Mouse (Mus musculus): Measurements from ENCODE around the gene Map3k1.

DNA sequence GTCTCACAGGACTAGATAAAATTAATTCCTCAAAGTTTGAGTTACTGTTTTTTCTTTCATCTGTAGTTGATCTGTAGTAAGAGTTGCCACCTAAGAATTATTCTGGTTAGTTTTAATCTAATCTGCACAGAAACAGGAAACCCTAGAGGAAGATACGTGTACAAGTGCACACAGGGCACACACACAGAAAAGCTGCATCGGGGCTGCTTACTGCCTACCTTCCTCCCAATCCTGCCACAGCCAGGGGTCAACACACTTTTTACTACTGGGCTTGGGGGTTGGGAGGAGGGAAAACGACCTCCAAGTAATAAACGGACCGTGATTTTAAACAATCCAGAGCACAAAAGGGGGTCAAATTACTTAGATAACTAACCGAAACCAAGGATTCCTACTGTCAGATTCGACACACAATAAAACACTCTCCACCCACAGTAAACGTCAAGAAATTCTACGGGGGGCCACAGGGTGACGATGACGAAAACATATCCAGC, 1.6 kb downstream of the Map3k1 start:
- TF ChIP-seq CTCF (IDR thresholded peaks at IDR 0.05; ENCODE audit: insufficient read depth, low read length) = no peak
- TF ChIP-seq POLR2A (IDR thresholded peaks at IDR 0.05; ENCODE audit: borderline replicate concordance, extremely low read depth, low read depth, low read length) = 0 out of 2 replicates have a peak, but pooled peaks have one; percentile 14
